8 mouse cellular contexts compared by ENCODE assay signal in genomic region chr2:60209703-60210651, GRCm38 (mm10). TPM values are rescaled to one million over a fixed set of nuclear protein-coding genes. Genes with fewer than 3 reads are reported as not detected.
DNase-seq lines count a peak whose midpoint lies in the region; ATAC-seq and TF ChIP-seq lines count a peak whose summit lies in the region.

TSS of gene Baz2b (minus strand) at chr2:60209839.
TSS of gene March7 (plus strand) at chr2:60209887.

- intact Hi-C loops in gastrocnemius, adult 2 months (cut with DNase I) = loop anchor here (1.0 to 10.0 kb wide), 4 partner anchors 85 to 375 kb away; no protein-coding TSS in a partner anchor

- peak within 1 kb of the TSS; percentile 74 for H3K4me2 ChIP-seq in hindbrain, embryonic 16.5 days (ENCODE audit: low read length)

- peaks cover 4% of the 10 kb centered on the region for H3K36me3 ChIP-seq in hindbrain, embryonic 16.5 days (ENCODE audit: control insufficient read depth, insufficient read depth, low read length)

- peak within 1 kb of the TSS; percentile 96 for H3K9ac ChIP-seq in hindbrain, embryonic 16.5 days (ENCODE audit: low read depth, low read length)

- no peaks in the 10 kb centered on the region for H3K9me3 ChIP-seq in hindbrain, embryonic 16.5 days (ENCODE audit: control insufficient read depth, low read length)

- peak; percentile 95 for DNase-seq in gastrocnemius, adult 2 months
- DNase-seq in left cerebral cortex, adult 18-20 months (ENCODE audit: low spot score in 2 of 2) = peak; percentile 83 to 87
- DNase-seq in lung, postnatal 4 days = peak; percentile 93 to 95
- DNase-seq in retina, postnatal 1 day = peak; percentile 95
- DNase-seq in thymus, postnatal 4 days = peak; percentile 95

- H3K4me3 ChIP-seq in gastrocnemius, adult 2 months = peak within 1 kb of the TSS; percentile 97
- peak within 1 kb of the TSS; percentile 77 for H3K4me3 ChIP-seq in hindbrain, embryonic 16.5 days (ENCODE audit: low read length)

- peak; percentile 63 for TF ChIP-seq CTCF in gastrocnemius, adult 2 months (IDR thresholded peaks at IDR 0.05)

- peak; percentile 85 for ATAC-seq in activated CD4-positive, CD25-positive, alpha-beta regulatory T cell, adult 4 months
- ATAC-seq in common myeloid progenitor, adult 5-6 weeks (replicated peaks; ENCODE audit: low read depth, poor library complexity, severe bottlenecking) = peak; percentile 70
- peak; percentile 87 for ATAC-seq in hindbrain, embryonic 16.5 days

- H3K4me1 ChIP-seq in hindbrain, embryonic 16.5 days (ENCODE audit: control insufficient read depth, insufficient read depth, low read depth, low read length) = peaks cover 26% of the 10 kb centered on the region

- WGBS in hindbrain, embryonic 16.5 days = under 1% methylated on average over 61 of the region's 109 CpGs

- H3K27me3 ChIP-seq in hindbrain, embryonic 16.5 days (replicated peaks; ENCODE audit: control insufficient read depth, insufficient read depth, low read length) = no peaks in the 10 kb centered on the region

- peak within 1 kb of the TSS; percentile 98 for H3K27ac ChIP-seq in gastrocnemius, adult 2 months
- peak within 1 kb of the TSS; percentile 94 for H3K27ac ChIP-seq in hindbrain, embryonic 16.5 days (ENCODE audit: low read depth, low read length)

RNA-seq across cellular contexts. Expression of gene Baz2b, which starts in this region (rescaled TPM):
- 10 to 100 TPM; 26.0 to 32.0 TPM for polyA plus RNA-seq in activated CD4-positive, CD25-positive, alpha-beta regulatory T cell, adult 4 months (2017; shearing (Covaris generic))
- total RNA-seq in common myeloid progenitor, adult 5-6 weeks (2017) = 124 and 143 TPM in 2 replicates
- 10 to 100 TPM; 31.3 to 35.3 TPM for total RNA-seq in gastrocnemius, adult 2 months (2021)
- 72.2 and 72.8 TPM in 2 replicates for polyA plus RNA-seq in hindbrain, embryonic 16.5 days (2015; fragmentation: Nextera tagmentation; extraction: Ambion mirVana)
- total RNA-seq in left cerebral cortex, adult 18-20 months (2021) = 10 to 100 TPM; 55.3 to 56.7 TPM

RNA-seq across cellular contexts. Expression of gene March7, which starts in this region (rescaled TPM):
- 100 to 1,000 TPM in 1 of 2 experiments, 10 to 100 TPM in 1; 83.0 to 101 TPM for polyA plus RNA-seq in activated CD4-positive, CD25-positive, alpha-beta regulatory T cell, adult 4 months (2017; shearing (Covaris generic))
- total RNA-seq in common myeloid progenitor, adult 5-6 weeks (2017) = 92.8 and 139 TPM in 2 replicates
- 10 to 100 TPM; 21.2 to 38.7 TPM for total RNA-seq in gastrocnemius, adult 2 months (2021)
- polyA plus RNA-seq in hindbrain, embryonic 16.5 days (2015; fragmentation: Nextera tagmentation; extraction: Ambion mirVana) = 84.4 TPM in 2 replicates
- total RNA-seq in left cerebral cortex, adult 18-20 months (2021) = 10 to 100 TPM; 58.4 to 63.5 TPM

Comparison
In these comparisons a context has a peak if more than half of its experiments do, and no peak if none do; other contexts are left out.
1. Peak in every context shown above with its lines: DNase-seq, ATAC-seq, H3K4me3 ChIP-seq and H3K27ac ChIP-seq.